Mouse (Mus musculus) c-Kit-positive CD71-negative TER-119-negative erythroid progenitor cells, embryonic 14.5 days (primary cell): ENCODE data around the gene Dnah12.
"Not testable (repeated sequence)": the region's sequence is repeated elsewhere in the genome, so short reads cannot be mapped to it uniquely, and the experiment has no call there.

Experiments
- DNase-seq: peaks from one replicate; pipeline ENCODE4 v3.0.0-alpha.2; 2013; ENCODE audit warnings: low read depth

Gene Dnah12

GRCm38 (mm10) chr14:26692974-26693373, at the start of gene Dnah12:
TSS of gene Dnah12 (plus strand) at chr14:26693274.
- no peak for DNase-seq

- DNase-seq, result no peak
Observed at GRCm38 (mm10) chr14:26645989-26646650, 47.0 kb upstream of the Dnah12 start.

GRCm38 (mm10) chr14:26647811-26648210, 45.3 kb upstream of the Dnah12 start:
- no peak for DNase-seq

GRCm38 (mm10) chr14:26651901-26652300, 41.2 kb upstream of the Dnah12 start:
- no peak for DNase-seq

- DNase-seq, result no peak
Observed at GRCm38 (mm10) chr14:26658178-26658577, 34.9 kb upstream of the Dnah12 start.

DNA sequence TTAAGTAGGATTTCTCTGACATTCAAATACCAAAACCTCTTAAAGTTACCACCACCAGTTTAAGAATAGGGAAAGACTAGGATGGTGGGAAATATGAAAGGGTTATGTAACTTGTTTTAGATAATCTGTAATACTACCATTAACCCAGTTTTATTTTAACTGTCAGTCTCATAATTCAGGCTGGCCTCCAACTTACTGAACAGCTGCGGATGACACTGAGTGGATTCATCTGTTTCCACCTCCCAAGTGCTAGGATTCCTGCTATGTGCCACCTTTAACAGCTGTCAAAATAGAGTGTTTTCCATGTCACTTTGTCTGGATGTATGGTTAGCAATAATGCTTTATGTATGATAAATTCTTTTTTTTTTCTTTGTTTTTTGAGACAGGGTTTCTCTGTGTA, 32.8 kb upstream of the Dnah12 start:
- no peak for DNase-seq

DNA sequence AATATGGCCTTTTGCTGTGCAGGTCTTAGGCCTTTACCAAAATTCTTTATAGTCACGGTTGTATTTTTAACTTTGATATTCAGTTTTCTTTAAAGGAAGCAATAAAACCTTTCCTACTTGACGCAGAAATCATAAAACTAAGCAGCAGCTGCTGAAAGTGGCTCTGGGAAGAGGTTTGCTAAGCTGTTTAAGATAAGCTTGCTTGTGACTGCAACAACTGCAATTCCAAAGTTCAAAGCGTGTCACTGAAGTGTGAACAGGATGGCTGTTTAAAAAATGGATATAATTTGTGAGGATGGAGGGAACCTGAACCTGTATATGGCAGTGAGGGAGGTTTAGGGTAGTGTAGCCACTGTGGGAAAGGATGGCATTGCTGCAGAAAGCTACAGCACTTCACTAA, 31.1 kb upstream of the Dnah12 start:
- no peak for DNase-seq

DNA sequence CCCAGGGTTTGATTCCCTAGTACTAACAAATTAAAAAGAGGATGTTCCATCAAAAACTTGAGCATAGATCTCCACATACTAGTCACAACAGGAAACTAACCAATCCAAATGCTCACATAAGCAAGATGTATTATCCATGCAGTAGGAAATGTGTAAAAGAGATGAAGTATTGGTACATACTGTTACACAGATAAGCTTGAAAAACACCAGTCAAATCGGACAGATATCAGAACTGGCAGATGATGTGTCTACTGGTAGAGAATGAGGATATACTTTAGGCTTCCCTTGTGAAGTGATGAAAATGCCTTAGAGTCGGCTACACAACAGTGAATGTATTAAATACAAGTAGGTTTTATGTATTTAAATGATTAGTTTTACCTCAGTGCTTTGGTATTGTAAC, 30.6 kb upstream of the Dnah12 start:
- no peak for DNase-seq

GRCm38 (mm10) chr14:26663851-26664250, 29.2 kb upstream of the Dnah12 start:
- DNase-seq, result no peak

GRCm38 (mm10) chr14:26667991-26668370, 25.1 kb upstream of the Dnah12 start:
- DNase-seq, result no peak

DNA sequence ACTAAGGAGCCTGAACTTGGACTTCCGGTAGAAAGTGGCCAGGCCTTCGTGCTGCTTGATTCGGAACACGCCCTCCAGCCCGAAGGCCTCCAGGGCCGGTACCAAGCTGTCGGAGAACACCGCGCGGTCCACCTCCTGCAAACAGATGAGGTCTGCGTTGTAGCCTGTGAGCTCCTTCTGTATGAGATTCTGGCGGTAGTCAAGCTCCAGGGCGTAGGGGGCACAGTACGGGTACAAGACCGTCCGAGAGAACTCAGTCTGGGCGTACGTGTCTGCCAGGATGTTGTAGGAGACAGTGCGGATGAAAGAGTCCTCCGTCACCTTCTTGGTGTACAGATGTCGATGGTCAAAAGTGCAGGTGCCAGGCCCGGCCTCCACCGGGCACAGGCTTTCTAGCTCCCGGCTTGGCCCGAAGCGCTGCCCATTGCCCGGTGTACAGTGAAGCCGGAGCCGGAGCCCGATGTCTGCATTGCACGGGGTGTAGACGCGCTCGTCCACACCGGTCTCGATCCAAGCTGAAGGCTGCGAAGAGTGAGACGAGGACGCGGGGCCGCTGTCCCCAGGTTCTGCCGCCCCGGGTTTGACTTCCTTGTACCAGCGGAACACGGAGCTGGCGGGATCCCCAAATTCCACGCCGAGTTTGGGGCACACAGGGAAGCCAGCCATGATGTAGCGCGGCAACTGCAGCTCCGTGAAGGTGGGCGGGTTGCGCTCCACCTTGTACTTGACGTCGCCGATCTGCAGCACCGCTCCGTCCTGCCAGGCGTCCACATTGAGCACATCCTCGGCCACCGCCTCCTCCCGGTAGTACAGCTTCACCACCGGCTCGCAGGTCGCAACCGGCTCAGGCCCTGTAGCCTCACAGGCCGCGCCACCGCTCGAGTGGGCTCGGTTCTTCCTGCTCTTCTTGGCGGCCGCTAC, 24.4 kb upstream of the Dnah12 start:
- DNase-seq, result peak; percentile 28

DNA sequence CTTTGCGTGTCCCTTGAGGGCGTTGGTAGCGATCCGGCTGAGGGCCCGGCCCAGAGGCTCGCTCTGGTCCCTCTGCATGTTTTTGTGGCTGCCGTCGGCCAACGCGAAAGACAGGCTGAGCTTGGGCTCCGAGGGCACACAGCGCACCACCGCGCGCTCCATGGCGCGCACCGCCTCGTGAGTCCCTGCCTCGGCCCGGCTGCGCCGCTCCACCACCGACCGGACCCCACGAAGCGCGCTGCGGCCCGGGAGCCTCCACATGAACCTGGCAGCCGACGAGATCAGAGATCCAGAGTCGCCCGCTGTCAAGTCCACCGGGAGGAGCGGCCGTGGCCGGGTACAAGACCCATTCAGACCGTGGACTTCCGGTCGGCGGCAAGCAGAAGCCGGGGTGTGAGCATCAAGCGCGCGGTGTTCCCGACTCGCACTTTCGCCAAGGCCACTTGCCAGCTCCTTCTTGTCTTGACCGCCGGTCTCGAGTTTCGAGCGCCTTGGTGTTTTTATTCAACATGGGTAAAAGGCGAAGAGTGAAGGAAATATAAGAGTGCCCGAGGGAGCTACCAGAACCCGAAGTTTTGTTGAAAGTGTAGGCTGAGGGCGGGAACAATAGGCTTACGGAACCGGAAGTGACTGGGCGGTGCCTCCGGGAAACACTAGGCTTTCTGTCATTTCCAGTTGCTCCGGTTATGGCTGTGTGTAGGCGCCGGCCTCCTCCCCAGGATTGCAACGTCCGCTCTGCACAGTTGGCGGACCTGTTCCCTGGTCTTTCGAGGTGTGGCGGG, 23.6 kb upstream of the Dnah12 start, which contains the start of gene Pde12:
Pde12 (minus strand) TSS at position 592 of the 782 bp plus-strand sequence.
- peak; percentile 87 for DNase-seq

DNA sequence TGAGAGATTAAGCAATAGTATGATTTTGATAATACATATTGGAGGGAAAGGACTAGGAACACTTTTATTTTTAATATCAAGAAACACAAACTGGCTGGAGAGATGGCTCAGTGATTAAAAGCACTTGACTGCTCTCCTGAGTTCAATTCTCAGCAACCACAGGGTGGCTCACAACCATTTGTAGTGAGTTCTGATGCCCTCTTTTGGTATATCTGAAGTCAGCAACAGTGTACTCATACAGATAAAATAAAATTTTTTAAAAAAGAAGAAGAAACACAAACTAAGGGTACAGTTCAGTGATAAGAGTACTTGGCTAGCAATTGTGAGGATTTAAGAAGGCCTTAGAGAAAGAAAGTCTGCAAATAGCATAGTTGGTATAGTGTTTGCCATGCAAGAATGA, 22.1 kb upstream of the Dnah12 start:
- no peak for DNase-seq

DNA sequence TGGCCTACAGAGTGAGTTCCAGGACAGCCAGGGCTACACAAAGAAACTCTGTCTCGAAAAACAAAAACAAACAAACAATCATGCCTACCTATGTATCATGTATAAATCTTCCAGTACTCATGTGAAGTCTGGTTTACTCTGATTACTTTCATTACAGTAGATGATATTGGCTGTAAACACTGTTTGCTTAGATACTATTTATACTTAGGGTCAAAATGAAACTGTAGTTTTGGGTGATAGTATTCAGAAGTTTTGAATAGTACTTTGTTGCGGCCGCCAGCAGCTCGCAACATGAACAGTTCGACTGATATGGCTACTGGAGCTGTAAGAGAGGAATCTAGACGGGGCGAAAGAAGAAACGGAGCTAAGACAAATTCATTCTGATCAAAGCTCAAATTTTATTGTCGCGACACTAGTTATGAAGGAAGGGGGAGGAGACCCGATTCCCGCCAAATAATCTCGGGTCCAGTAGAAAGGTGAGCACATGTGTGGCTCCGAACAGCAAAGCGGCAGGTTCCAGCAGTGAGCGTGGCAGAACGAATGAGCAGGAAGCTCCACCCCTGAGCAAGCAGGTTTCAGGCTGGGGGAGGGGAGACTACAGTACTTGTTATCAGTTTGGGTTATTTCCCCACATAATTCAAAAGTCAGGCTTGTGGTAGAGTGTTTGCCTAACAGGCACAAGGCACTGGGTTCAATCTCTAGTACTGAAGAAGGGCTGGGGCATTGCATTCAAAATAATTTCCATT, 21.0 kb upstream of the Dnah12 start:
- not testable (repeated sequence) for DNase-seq

GRCm38 (mm10) chr14:26674476-26675169, 18.5 kb upstream of the Dnah12 start:
- DNase-seq, result not testable (repeated sequence)

DNA sequence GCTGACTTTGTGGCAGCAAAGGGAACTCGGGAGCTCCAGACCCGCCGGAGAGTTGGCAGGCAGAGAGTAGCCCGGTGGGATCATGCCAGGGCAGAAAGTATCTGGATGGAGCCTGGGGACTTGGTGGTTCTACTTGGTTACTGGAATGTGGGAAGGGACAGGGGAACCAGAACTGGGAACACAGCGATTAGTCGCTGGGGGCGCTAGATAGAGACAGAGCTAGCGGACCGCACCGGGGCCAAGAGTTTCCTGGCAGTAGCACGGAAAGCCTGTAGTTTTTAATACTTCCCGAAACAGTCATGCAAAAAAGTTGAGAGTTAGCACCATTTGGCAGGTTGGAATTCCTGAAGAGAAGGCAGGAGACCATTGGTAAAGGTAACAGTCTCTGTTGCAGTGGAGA, 17.7 kb upstream of the Dnah12 start:
- DNase-seq, result no peak

DNA sequence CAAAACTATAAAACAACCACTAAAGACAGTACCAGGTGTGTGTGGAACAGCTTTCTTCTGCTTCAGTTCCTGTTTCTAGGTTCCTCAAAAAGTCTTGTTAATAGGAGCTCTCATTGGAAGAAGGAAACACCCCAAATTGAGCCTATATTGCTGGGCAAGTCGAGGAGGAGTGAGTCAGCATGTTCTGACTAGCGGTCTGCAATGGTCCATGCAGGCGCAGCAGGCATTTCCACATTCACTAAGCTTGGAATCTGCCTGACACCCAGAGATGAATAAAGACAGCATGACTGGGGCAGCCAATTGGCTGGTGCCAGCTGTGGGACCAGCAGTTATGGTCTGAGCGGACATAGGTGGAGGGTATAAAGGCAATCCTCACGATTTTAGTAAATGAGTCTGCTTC, 17.3 kb upstream of the Dnah12 start:
- DNase-seq, result peak; percentile 43

DNA sequence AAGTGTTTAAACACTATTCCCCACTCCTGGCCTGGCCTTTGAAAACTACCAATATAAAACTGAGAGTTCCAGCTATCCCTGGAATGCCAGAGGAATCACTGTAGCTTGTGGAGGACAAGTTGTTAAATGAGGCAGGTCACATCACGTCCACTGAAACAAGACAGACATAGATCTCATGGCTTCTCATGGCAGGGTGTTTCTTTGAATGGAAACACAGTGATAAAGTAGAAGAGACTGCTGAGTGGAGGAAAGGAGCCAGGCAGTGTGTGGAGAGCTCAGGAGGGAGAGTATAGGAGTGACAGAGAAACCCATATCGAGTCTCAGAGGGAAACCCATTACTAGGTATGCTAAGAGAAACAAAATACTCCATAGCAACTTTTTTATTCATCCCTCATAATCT, 2.3 kb upstream of the Dnah12 start:
- no peak for DNase-seq

DNA sequence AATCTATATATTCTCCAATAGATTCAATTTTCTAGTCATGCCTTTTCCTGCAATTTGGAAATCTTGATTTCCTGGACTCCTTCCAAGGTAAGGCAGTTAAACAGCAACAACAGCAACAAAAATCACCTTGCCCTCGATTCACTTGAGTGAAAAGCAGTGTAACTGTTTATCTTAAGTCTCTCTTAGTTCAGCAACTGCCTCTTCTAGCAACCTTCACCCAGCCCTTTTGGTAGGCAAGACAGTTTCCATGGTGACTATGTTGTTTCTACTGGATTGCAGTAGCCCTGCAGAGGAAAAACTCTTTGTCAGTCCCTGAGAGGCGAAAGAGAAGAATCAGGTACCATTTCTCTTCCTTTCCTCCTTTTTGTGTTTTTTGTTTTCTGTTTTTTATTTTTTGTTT, 1.7 kb upstream of the Dnah12 start:
- DNase-seq, result no peak

GRCm38 (mm10) chr14:26697912-26698311, 4.8 kb downstream of the Dnah12 start:
- DNase-seq, result peak; percentile 29

DNA sequence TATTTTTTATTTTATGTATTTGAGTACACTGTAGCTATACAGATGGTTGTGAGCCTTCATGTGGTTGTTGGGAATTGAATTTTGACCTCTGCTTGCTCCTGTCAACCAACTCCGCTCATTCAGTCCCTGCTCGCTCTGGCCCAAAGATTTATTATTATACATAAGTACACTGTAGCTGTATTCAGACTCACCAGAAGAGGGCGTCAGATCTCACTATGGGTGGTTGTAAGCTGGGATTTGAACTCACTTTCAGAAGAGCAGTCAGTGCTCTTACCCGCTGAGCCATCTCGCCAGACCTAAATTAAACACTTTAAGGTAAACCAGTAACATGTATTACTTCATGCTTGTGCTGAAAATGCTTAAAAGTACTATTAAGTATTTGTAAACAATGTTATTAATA, 12.2 kb downstream of the Dnah12 start:
- DNase-seq, result not testable (repeated sequence)
